Comparison of ENCODE assay signal across 8 mouse cellular contexts in the genomic region with DNA sequence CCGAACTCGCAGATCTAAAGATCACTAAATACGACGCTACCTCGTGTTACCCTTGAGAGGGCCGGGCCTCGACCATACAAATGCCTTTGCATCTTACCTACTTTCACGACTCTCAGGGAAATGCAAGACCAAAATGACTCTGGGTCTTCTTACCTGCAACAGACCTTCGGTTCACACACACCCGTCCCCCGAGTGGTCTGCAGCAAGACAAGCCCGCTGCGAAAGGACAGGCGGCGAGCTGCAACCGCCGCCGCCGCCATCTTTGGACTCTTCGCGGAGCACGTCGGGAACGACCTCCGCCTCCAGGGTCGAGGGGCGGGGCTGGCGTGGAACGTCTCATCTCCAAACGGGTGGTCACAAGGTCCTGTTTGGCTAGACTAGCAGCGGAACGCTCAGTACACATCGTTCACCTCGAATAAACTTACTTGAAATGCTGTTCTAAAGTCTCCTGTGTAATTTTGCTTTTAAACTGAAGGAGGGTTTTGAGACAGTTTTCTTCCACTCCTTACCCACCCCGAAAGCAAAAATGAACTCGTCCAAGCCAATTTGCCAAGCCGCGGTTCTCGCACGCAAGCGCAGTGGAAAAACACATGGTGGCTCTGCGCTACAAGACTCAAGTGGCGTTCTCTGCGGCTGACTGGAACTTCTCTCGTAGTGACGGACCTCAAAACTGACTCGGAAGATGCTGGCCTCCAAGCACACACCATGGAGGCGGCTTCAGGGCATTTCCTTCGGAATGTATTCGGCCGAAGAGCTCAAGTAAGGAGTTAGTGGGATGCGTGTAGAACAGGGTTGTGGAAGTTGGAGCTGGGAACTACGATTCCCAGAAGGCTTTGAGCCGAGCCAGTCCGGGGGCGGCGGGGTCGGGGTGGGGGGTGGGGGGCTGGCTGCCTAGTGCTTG. TPM values are rescaled to one million over a fixed set of nuclear protein-coding genes. Genes with fewer than 3 reads are reported as not detected.
DNase-seq lines count a peak whose midpoint lies in the region; ATAC-seq lines count a peak whose summit lies in the region.

A gene (minus strand): TSS at position 270 of the 901 bp plus-strand sequence.
A gene (plus strand): TSS at position 573 of the 901 bp plus-strand sequence.

- peak within 1 kb of the TSS; percentile 83 for H3K4me3 ChIP-seq in brown adipose tissue, adult 24 weeks (ENCODE audit: insufficient read depth, low read depth, low read length)
- H3K4me3 ChIP-seq in heart, embryonic 13.5 days = peak within 1 kb of the TSS; percentile 77
- peak within 1 kb of the TSS; percentile 86 for H3K4me3 ChIP-seq in liver, embryonic 12.5 days
- H3K4me3 ChIP-seq in stomach, embryonic 15.5 days (replicated peaks) = peak within 1 kb of the TSS; percentile 91

- no peaks in the 10 kb centered on the region for H3K27me3 ChIP-seq in heart, embryonic 13.5 days (replicated peaks)
- H3K27me3 ChIP-seq in liver, embryonic 12.5 days (replicated peaks) = no peaks in the 10 kb centered on the region
- no peaks in the 10 kb centered on the region for H3K27me3 ChIP-seq in stomach, embryonic 15.5 days (replicated peaks)

- DNase-seq in CD4-positive, CD25-positive, alpha-beta regulatory T cell, adult 2 months (ENCODE audit: low read depth, low spot score) = peak; percentile 96
- DNase-seq in fat pad, adult 2 months (ENCODE audit: extremely low read depth, low read depth, low spot score) = peak; percentile 63
- peak; percentile 96 for DNase-seq in kidney, postnatal 10 days
- peak; percentile 92 to 93 for DNase-seq in natural killer cell, adult 2 months (ENCODE audit: low spot score in 2 of 2)

- no peaks in the 10 kb centered on the region for H3K4me1 ChIP-seq in brown adipose tissue, adult 24 weeks (ENCODE audit: control insufficient read depth, insufficient read depth, insufficient read length, low read length)
- H3K4me1 ChIP-seq in heart, embryonic 13.5 days = peaks cover 44% of the 10 kb centered on the region
- peaks cover 45% of the 10 kb centered on the region for H3K4me1 ChIP-seq in liver, embryonic 12.5 days
- peaks cover 11% of the 10 kb centered on the region for H3K4me1 ChIP-seq in stomach, embryonic 15.5 days

- under 1% methylated on average over 58 of the region's 58 CpGs for WGBS in heart, embryonic 13.5 days
- WGBS in liver, embryonic 12.5 days (ENCODE audit: insufficient replicate concordance) = under 1% methylated on average over 58 of the region's 58 CpGs
- under 1% methylated on average over 58 of the region's 58 CpGs for WGBS in stomach, embryonic 15.5 days

- H3K9me3 ChIP-seq in heart, embryonic 13.5 days = no peaks in the 10 kb centered on the region
- H3K9me3 ChIP-seq in liver, embryonic 12.5 days (replicated peaks) = no peaks in the 10 kb centered on the region
- H3K9me3 ChIP-seq in stomach, embryonic 15.5 days = no peaks in the 10 kb centered on the region

- H3K9ac ChIP-seq in heart, embryonic 13.5 days = peak within 1 kb of the TSS; percentile 85
- peak within 1 kb of the TSS; percentile 77 for H3K9ac ChIP-seq in liver, embryonic 12.5 days
- H3K9ac ChIP-seq in stomach, embryonic 15.5 days = peak within 1 kb of the TSS; percentile 58

- ATAC-seq in heart, embryonic 13.5 days (ENCODE audit: extremely low read depth, insufficient number of reproducible peaks, low FRiP score, low TSS enrichment) = peak; percentile 79
- peak; percentile 78 for ATAC-seq in liver, embryonic 12.5 days
- ATAC-seq in stomach, embryonic 15.5 days (ENCODE audit: insufficient read depth, low FRiP score, low read depth) = peak; percentile 83

- H3K36me3 ChIP-seq in heart, embryonic 13.5 days = peaks cover 41% of the 10 kb centered on the region
- peaks cover 47% of the 10 kb centered on the region for H3K36me3 ChIP-seq in liver, embryonic 12.5 days
- H3K36me3 ChIP-seq in stomach, embryonic 15.5 days = peaks cover 18% of the 10 kb centered on the region

- peak within 1 kb of the TSS; percentile 97 for H3K27ac ChIP-seq in brown adipose tissue, adult 24 weeks (replicated peaks; ENCODE audit: low read depth, low read length)
- H3K27ac ChIP-seq in heart, embryonic 13.5 days (replicated peaks) = peak within 1 kb of the TSS; percentile 74
- peak within 1 kb of the TSS; percentile 67 for H3K27ac ChIP-seq in liver, embryonic 12.5 days
- peak within 1 kb of the TSS; percentile 87 for H3K27ac ChIP-seq in stomach, embryonic 15.5 days

- peak within 1 kb of the TSS; percentile 78 for H3K4me2 ChIP-seq in heart, embryonic 13.5 days
- peak within 1 kb of the TSS; percentile 80 for H3K4me2 ChIP-seq in liver, embryonic 12.5 days
- peak within 1 kb of the TSS; percentile 61 for H3K4me2 ChIP-seq in stomach, embryonic 15.5 days

RNA-seq across cellular contexts. Expression of the first gene that starts in this region (rescaled TPM):
- polyA plus RNA-seq in brown adipose tissue, adult 24 weeks (2012; ENCODE audit: insufficient read depth, insufficient read length, missing spikeins) = 114 and 147 TPM in 2 replicates
- 95.2 and 102 TPM in 2 replicates for polyA plus RNA-seq in heart, embryonic 13.5 days (2015; fragmentation: Nextera tagmentation; extraction: Ambion mirVana)
- 100 and 102 TPM in 2 replicates for polyA plus RNA-seq in liver, embryonic 12.5 days (2016; fragmentation: Nextera tagmentation; extraction: Ambion mirVana)
- 87.6 and 94.9 TPM in 2 replicates for polyA plus RNA-seq in stomach, embryonic 15.5 days (2015; fragmentation: Nextera tagmentation; extraction: Ambion mirVana)

RNA-seq across cellular contexts. Expression of the second gene that starts in this region (rescaled TPM):
- 11.1 and 12.6 TPM in 2 replicates for polyA plus RNA-seq in brown adipose tissue, adult 24 weeks (2012; ENCODE audit: insufficient read depth, insufficient read length, missing spikeins)
- 23.1 and 24.2 TPM in 2 replicates for polyA plus RNA-seq in heart, embryonic 13.5 days (2015; fragmentation: Nextera tagmentation; extraction: Ambion mirVana)
- 30.9 and 33.0 TPM in 2 replicates for polyA plus RNA-seq in liver, embryonic 12.5 days (2016; fragmentation: Nextera tagmentation; extraction: Ambion mirVana)
- 29.8 and 33.9 TPM in 2 replicates for polyA plus RNA-seq in stomach, embryonic 15.5 days (2015; fragmentation: Nextera tagmentation; extraction: Ambion mirVana)

Comparison
In these comparisons a context has a peak if more than half of its experiments do, and no peak if none do; other contexts are left out.
1. Peak in every context shown above with its lines: DNase-seq, ATAC-seq, H3K4me3 ChIP-seq and H3K27ac ChIP-seq.